Mouse (Mus musculus) layer of hippocampus, adult 2 months (tissue): Measurements from ENCODE around the gene Psma3. TPM values are rescaled to one million over a fixed set of nuclear protein-coding genes. Genes with fewer than 3 reads are reported as not detected.

Experiments used
- DNase-seq, 2 experiments: peaks; one replicate each; pipeline ENCODE4 v3.0.0; 2022; ENCODE audit warnings: low spot score in 2 of 2
- H3K27ac ChIP-seq: fragments of 200-600 bp; 2 replicates; pipeline ENCODE4 v1.8.1; 2022
- H3K4me3 ChIP-seq: fragments of 200-600 bp; 2 replicates; pipeline ENCODE4 v1.8.1; 2022; ENCODE audit warnings: mild to moderate bottlenecking
- CTCF ChIP-seq: fragments of 200-600 bp; conservative IDR thresholded peaks from 2 replicates; pipeline ENCODE4 v1.8.1; 2022; ENCODE audit warnings: antibody characterized with exemption, mild to moderate bottlenecking, moderate library complexity
- total RNA-seq, 2 experiments: library from RNA; stranded (reverse); gene quantifications; 2 replicates each; pipeline ENCODE4 v1.2.3; 2021

Gene Psma3
- total RNA-seq, 2 experiments from 2014 or later: 193 to 200 TPM

DNA sequence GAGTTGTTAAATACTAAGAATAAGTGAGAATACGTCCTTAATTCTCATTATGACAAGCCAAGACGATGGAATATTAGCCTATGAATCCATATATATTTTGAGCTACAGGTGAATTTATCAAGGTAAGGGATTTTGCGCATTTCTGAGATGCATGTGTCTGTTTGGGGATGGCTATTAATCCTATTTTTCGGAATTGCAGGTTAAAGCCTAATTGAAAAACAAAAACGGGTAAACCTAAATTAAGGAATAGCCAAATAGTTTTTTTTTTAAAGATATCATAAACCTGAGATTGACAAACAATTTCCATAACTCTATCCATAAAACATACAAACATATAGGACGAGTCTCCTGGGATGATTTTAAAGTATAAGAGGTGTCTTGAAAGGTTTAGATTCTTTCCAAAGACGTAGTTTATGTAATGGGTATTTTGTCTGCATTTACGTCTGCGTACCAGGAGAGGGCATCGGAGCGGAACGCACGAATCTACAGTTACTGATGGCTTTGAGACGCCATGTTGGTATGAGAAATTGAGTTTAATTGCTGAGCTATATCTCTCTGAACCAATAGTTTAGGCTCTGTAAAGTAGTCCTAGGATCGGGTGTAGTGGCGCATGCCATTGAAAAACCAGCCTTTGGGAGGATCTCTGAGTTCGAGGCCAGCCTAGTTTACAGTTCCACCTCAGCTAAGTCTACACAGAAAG is 4.8 kb upstream of the Psma3 start:
- peak overlapping the region; percentile 97 for H3K27ac ChIP-seq
- H3K4me3 ChIP-seq: peak overlapping the region; percentile 94
- peak; percentile 86 for TF ChIP-seq CTCF
- DNase-seq: peak; percentile 57 to 69

DNA sequence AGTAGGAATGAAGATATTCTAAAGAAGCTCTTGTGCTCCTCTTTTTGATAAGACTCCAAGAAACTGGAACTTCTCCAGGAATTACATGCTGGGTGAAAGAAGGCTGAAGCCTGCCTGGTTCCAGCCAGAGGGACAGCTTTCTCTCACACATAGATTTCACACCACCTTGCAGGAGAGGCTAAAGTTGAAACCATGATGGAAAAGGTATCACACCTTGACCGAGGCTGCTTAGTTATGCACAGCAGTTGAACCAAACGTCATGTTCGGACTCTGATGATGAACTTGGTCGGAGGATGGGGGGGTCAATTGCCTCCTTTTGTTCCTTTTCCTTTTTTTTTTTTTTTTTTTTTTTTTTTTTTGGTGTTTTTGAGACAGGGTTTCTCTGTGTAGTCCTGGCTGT is 590 bp upstream of the Psma3 start:
- no peak for DNase-seq
- Histone ChIP-seq H3K27ac (peak overlapping the region; percentile 100; the same call in 1 of the 2 replicates), H3K4me3 (no peak overlapping the region)
- TF ChIP-seq CTCF: no peak

DNA sequence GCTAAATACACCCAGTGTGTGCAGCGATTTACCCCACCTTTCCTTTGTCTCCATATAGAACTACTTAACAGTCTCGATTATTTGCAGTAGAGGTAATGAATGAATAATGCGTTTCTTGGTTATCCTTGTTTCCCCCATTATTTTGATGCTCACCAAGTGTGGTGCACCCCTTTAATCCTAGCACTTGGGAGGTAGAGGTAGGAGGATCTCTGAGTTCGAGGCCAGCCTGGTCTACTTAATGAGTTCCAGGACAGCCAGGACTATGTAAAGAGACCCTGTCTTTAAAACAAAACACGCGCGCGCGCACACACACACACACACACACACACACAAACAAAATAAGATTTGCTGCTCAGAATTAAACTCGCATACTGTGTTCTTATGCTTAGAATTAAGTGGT is 985 bp downstream of the Psma3 start:
- peak overlapping the region; percentile 98 for H3K4me3 ChIP-seq
- no peak for DNase-seq
- H3K27ac ChIP-seq: peak overlapping the region; percentile 100
- no peak for TF ChIP-seq CTCF

GRCm38 (mm10) chr12:70975891-70976290 is 1.5 kb downstream of the Psma3 start:
- H3K27ac ChIP-seq: no peak overlapping the region
- TF ChIP-seq CTCF: no peak
- no peak for DNase-seq
- H3K4me3 ChIP-seq: peak overlapping the region; percentile 98

DNA sequence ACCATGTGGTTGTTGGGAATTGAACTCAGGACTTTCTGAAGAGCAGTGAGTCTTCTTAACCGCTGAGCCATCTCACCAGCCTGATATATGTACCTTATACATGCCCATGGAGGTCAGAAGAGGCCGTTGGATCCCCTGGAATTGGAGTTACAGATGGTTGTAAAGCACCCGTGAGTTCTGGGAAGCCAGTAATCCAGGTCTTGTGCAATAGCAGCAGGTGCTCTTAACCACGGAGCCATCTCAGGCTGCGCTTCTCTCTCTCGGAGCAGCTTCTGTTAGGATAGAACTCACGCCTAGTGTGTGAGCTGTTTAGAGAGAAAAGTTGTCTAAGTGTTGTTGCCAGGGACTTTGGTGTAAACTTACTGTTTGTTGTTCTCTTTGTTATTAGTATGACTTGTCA is 3.9 kb downstream of the Psma3 start:
- Histone ChIP-seq H3K4me3 (no peak overlapping the region), H3K27ac (no peak overlapping the region)
- TF ChIP-seq CTCF: no peak
- DNase-seq: no peak

GRCm38 (mm10) chr12:70984855-70985550 is 10.6 kb downstream of the Psma3 start:
- Histone ChIP-seq H3K27ac (no peak overlapping the region), H3K4me3 (no peak overlapping the region)
- no peak for TF ChIP-seq CTCF
- no peak for DNase-seq

DNA sequence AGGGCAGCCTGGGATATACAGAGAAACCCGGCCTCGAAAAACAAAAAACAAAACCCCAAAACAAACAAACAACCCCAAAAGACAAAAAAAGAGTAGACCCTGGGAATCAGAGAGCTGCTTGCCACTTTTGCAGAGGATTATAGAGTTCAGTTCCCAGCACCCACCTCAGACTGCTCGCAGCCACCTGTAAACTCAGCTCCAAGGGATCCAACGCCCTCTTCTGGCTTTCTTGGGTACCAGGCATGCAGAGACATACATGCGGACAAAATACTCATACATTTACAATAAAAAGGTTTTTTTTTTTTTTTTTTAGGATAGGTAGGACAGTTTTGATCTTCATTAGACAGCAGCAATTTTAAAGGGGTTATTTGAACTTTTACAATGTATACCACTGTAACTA is 22.8 kb downstream of the Psma3 start:
- H3K27ac ChIP-seq: no peak overlapping the region
- peak; percentile 31 for TF ChIP-seq CTCF

GRCm38 (mm10) chr12:70999423-70999903 is 25.0 kb downstream of the Psma3 start:
- DNase-seq: no peak
- TF ChIP-seq CTCF: no peak
- Histone ChIP-seq H3K27ac (peak overlapping the region; percentile 78), H3K4me3 (no peak overlapping the region; the same call in 1 of the 2 replicates)

More for the DNA sequence above, 22.8 kb downstream of the Psma3 start:
- H3K4me3 ChIP-seq: no peak overlapping the region
- DNase-seq: no peak

- no peak for DNase-seq
Observed at GRCm38 (mm10) chr12:71000344-71000743, 25.9 kb downstream of the Psma3 start.

GRCm38 (mm10) chr12:71001456-71001855 is 27.0 kb downstream of the Psma3 start:
- no peak overlapping the region for H3K4me3 ChIP-seq
- no peak for DNase-seq
- TF ChIP-seq CTCF: no peak
- H3K27ac ChIP-seq: peak overlapping the region; percentile 20; the same call in 1 of the 2 replicates

More at GRCm38 (mm10) chr12:71000344-71000743, 25.9 kb downstream of the Psma3 start:
- TF ChIP-seq CTCF: no peak
- H3K4me3 ChIP-seq: no peak overlapping the region
- peak overlapping the region; percentile 65 for H3K27ac ChIP-seq

DNA sequence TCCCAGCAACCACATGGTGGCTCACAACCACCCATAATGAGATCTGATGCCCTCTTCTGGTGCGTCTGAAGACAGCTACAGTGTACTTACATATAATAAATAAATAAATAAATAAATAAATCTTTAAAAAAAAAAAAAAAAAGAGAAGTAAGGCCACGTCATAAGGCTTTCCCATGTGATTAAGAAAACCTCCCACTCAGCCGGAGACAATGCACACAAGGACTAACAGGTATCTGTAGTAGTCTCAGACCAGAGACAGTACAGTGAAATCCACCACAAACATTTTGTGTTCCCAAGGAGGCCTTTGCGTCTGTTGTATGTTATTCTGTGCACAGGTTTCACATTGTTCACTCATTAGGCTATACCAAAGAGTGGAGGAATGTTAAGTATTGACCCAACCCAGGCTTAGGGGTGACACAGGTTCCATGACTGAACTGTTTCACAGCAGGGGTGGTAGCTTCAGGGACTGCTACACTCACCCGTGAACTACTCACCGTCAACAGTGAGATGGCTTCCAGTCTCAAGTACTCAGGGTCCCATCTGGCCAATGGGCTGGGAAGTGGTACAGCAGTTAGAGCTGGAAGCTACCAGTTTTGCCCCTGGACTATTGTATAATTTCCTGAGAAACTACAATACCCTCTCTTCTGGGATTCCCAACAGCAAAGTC is 29.5 kb downstream of the Psma3 start:
- no peak for TF ChIP-seq CTCF
- no peak for DNase-seq
- Histone ChIP-seq H3K27ac (no peak overlapping the region), H3K4me3 (no peak overlapping the region)

DNA sequence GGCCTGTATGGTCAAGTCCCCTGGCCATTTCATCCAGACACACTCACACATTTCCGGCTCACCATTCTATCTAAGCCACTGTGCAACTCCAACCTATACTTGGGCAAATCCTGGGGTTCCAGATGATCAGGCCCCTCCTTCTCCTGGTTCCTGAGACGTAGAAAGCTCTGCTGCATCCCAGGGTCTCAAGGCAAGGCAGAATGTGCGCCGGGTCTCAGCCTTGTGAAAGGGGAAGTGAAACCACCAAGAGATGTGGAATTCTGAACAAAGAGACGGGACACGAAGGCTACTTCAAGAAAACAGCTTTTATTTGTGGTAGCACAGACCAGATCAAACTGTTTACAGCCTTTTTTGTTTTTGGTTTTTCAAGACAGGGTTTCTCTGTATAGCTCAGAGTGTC is 31.7 kb downstream of the Psma3 start:
- TF ChIP-seq CTCF: no peak
- DNase-seq: no peak
- Histone ChIP-seq H3K27ac (0 out of 2 replicates have a peak overlapping the region, but pooled peaks have one; percentile 23), H3K4me3 (no peak overlapping the region)

- TF ChIP-seq CTCF: no peak
- DNase-seq: no peak
- 0 out of 2 replicates have a peak overlapping the region, but pooled peaks have one; percentile 23 for H3K27ac ChIP-seq
- no peak overlapping the region for H3K4me3 ChIP-seq
Observed at GRCm38 (mm10) chr12:71006901-71007300, 32.5 kb downstream of the Psma3 start.
